Mouse (Mus musculus): ENCODE results near the gene Bpi.

Gene Bpi

DNA sequence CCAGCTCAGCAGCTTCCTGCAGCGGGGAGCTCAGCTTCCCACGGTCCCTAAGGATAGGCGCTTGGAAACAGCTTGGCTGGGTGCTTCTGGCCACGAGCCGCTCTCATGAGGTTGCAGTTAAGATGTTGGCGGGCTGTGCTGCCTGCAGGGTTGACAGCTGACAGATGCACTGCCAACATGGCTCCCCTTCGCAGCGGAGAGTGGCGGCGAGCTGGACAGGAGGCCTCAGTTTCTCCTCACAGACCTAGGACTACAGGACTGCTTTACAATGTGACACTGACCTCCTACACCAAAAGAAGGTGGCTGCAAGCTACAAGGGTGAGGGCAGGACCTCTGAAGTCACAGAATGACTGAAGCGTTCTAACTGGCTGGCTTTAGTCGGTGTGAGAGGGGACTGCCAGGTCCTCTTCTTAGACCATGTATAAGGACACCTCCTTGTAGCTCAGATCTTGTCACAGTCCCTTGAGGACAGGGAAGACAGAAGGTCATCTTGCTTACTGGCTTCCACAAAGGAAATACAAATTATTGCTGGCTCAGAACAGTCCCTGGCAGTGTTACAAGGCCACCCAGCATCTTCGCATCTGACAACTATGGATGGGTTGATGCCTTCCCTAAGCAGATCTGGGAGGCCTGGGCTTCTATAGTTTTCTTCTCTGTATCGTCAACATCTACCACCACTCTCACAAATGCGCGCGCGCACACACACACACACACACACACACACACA lies 15.6 kb upstream of the Bpi start:
- no peak for DNase-seq (ENCODE audit: inconsistent ontology term)

DNA sequence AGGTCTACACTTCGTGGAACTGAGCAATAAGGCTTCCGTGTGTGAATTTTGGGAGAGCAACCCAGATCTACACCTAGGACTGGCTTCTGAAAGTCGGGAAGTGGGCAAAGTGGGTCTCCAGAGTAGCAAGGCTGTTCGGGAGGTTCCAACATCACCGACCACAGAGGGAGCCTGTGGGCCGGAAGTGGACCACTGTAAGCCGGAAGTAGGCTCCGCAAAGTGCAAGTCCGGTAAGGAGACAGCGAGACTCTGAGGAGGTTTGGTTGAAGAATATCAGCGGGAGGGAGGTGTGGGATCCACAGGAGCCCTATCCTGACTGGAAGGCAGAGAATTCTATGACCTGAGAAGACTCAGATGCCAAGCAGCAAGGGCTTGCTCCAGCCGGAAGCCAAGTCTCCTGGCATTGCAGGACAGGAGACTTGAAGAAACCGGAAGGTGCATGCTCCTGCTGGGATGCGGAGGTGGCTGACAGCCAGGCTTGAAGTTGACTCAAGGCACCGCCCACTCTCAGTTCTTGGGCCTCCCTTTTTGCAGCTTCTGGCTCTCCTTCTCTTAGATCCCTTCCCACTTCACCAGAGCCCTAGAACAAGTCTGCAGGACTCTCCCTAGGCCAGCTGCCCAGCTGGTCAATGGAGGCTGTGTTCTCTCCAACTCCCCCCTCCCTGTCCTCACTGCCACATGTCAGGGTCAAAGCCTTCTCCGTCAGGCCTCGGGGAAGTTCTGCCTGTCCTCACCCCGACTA lies 14.6 kb upstream of the Bpi start:
- DNase-seq (ENCODE audit: inconsistent ontology term), result no peak

- no peak for DNase-seq (ENCODE audit: inconsistent ontology term)
Observed at GRCm38 (mm10) chr2:158245072-158245817, 12.6 kb upstream of the Bpi start.

- DNase-seq (ENCODE audit: inconsistent ontology term), result no peak
Observed at GRCm38 (mm10) chr2:158247852-158248251, 10.0 kb upstream of the Bpi start.

DNA sequence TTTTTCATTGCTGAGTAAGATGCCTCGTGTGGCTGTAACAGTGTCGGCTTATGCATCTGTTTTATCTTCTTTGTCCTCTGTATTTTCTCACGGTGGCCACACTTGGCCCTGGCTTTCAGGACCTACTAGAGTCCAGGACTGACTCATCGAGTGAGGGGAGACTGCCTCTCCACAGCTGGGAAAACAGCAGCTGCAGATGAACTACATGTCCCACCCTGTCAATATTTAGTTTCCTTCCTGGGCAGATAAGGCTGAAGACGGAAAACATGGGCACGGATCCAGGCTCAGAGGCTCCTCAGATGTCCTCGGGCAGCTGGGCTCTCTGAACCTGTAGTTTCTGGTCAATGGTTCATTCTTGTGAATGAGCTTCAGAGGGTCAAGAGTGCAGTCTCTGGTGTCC lies 9.6 kb upstream of the Bpi start:
- no peak for DNase-seq (ENCODE audit: inconsistent ontology term)

GRCm38 (mm10) chr2:158250558-158250957 lies 7.3 kb upstream of the Bpi start:
- no peak for DNase-seq (ENCODE audit: inconsistent ontology term)

DNA sequence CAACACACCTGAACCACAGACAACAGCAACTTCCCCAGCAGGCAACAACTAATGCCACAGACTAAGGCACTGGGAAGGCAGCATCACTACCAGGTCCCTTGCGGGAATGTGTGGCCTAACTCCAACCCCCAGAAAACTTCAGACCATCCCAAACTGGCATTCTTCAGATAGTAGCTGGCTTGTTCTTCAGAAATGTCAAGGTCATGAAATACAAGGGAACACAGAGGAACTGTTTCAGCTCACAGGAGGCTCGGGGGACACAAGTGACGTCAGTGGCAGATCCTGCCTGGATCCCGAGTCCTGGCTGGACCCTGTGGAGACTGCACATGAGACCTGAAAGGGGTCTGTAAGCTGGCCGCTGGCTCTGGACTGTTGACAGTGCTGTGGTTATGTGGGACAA lies 4.1 kb upstream of the Bpi start:
- peak; percentile 25 for DNase-seq (ENCODE audit: inconsistent ontology term)

DNA sequence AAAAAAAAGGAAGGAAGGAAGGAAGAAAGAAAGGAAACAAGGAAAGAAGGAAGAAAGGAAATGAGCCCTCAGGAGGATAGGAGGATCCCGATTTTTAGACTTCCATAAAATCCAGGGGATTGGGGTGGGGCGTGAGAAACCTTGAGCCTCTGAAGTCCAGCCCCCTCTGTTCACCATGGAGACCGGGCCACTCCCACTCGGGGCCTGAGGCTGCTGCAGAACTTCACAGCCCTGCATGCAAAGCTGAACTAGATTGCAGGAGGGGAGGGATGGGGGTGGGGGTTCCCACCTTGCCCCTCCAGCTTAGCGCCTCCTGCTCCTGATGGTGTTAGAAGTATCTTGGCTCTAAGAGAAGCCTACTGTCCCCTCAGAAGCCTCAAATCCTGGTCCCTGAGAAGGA lies 1.0 kb upstream of the Bpi start:
- DNase-seq (ENCODE audit: inconsistent ontology term), result no peak

DNA sequence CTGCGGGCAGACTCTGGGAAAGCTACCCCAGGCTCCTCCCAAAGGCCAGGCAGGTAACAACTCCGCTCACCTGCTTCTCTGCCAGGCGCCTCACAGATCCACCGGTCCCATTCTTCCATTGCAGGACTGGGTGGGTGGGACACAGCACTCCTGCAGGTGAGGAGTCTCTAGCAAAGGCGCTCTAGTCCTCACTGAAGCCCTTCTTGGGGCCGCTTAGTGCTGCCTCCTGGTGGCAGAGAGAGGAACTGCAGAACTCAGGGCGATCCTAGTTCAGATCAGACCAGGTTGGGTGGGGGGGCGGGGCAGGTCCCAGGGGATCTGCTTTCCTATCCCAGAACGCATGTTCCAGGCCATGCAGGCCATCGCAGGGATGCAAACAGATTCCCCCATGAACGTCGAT lies 887 bp downstream of the Bpi start:
- DNase-seq (ENCODE audit: inconsistent ontology term), result peak; percentile 27

DNA sequence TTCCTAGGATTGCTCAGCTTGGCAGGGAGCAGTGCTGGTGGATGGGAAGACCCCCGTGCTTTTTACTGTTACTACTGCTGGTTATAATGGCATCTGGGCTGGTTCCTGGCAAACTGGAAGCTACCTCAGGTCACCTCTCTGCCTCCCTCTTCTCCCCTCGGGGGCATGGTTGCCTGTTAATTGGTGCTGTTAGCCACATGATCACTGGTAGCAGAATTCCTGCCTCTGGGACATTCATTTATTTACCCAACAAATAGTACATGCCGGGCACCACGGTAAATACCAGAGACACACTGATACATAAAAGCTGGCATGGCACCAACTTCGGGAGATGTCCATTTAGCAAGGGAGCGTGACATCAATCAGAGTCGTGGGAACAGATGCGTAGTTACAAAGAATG lies 1.6 kb downstream of the Bpi start:
- DNase-seq (ENCODE audit: inconsistent ontology term), result no peak

DNA sequence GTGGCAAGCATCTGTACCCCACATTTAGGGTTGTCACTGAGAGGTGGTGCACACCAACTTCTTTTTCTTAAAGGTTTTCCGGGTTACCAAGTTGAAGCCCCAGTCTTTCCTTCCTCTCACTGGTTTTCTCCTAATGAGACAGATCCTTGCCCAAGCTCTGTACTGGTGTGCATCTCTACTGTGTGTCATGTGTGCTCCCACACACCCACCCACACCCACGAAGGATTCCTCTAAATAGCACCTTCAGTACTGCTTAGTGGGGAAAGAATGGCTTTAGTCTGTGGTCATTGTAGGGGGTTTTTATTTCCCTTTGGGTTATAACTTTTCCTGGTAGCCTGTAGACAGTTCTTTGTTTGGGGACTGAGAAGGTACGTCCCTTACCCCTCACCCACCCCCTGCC lies 7.0 kb downstream of the Bpi start:
- DNase-seq (ENCODE audit: inconsistent ontology term), result no peak

GRCm38 (mm10) chr2:158270017-158270416 lies 12.1 kb downstream of the Bpi start:
- no peak for DNase-seq (ENCODE audit: inconsistent ontology term)

GRCm38 (mm10) chr2:158273646-158274045 lies 15.8 kb downstream of the Bpi start:
- no peak for DNase-seq (ENCODE audit: inconsistent ontology term)

GRCm38 (mm10) chr2:158275349-158275748 lies 17.5 kb downstream of the Bpi start:
- DNase-seq (ENCODE audit: inconsistent ontology term), result no peak

- DNase-seq (ENCODE audit: inconsistent ontology term), result no peak
Observed at GRCm38 (mm10) chr2:158275811-158276210, 17.9 kb downstream of the Bpi start.

DNA sequence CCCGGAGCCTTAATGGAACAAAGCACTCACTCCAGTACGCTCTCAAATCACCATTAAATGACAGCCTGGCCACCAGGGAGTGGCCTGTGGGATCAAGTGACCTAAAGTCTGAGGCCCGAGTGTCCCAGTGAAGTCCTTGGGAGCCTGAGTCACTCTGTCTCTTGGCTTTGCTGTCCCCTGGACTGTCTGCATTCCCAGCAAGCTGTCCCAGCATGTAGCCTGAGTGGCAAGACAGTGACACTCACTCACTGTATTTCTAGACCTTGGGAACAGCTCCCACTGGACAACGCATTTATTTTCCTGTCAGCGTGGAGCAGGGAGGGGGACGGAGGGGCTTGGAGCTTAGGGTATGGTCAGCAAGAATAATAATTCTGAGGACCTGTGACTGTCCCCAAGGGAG lies 18.6 kb downstream of the Bpi start:
- DNase-seq (ENCODE audit: inconsistent ontology term), result no peak

DNA sequence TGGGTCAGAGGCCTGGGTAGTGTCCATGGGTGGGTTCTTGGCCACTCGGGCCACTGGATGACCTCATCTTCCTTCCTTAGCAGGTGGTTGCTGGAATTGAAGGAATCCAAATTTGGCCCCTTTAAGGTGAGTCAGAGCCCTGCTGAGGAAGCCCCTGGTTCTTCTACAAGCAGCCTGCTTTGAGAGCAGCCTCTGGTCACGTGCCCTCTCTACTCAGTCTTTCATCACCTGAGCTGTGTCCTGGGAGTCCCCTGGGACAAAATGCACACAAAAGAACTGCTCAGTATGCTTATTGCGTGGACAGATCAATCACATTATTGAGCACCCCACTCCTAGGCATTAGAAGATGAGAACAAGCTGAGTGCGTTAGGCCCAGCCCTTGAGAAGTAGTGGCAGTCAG lies 19.0 kb downstream of the Bpi start:
- DNase-seq (ENCODE audit: inconsistent ontology term), result no peak

GRCm38 (mm10) chr2:158279656-158280055 lies 21.8 kb downstream of the Bpi start:
- DNase-seq (ENCODE audit: inconsistent ontology term), result no peak

DNA sequence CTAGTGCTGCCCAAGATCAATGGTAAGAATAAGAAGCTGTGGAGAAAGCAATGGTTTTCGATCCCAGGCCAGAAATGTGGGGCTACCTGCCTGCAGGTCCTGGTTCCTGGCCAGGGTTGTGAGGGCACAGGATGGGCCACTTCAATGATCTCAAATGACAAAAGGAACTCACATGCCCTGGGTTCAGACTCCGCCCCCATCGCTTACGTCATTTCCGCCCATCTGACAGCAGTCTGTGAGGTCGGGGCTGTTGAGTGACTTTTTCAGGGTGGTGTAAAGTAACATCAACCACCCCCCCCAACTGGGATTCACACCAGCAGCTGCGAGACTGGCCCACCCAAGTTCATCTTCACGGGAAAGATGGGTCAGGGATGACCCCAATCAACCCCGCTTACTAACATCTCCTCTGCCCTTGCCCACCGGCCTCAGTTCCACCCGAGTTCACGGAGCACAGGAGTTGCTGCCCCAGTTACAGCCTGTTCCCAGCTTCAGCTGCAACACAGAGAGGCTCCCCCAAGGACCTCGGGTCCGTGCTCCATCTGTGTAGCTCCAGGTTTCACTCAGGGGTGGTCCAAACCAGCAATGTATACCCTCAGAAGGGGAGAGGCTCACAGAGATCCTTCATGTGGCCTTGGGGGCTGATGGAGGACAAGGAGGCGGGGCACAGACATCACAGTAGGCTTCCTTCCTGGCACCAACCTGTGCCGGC lies 23.8 kb downstream of the Bpi start:
- no peak for DNase-seq (ENCODE audit: inconsistent ontology term)

DNA sequence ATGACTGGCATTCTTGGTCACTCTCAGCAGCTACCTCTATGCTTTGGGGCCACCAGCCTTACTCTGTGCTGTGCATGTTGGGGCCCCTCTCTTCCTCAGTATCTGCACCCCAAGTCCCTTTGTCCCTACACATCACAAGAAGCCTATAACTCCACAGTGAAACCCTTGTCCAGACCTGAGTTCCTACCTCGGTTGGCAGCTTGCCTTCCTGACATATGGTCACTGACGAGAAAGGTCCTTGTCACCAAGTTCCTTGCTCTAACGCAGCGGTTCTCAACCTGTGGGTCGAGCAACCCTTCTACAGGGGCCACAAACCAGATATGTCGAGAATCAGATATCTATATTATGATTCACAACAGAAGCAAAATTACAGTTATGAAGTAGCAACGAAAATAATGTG lies 25.2 kb downstream of the Bpi start:
- no peak for DNase-seq (ENCODE audit: inconsistent ontology term)

DNA sequence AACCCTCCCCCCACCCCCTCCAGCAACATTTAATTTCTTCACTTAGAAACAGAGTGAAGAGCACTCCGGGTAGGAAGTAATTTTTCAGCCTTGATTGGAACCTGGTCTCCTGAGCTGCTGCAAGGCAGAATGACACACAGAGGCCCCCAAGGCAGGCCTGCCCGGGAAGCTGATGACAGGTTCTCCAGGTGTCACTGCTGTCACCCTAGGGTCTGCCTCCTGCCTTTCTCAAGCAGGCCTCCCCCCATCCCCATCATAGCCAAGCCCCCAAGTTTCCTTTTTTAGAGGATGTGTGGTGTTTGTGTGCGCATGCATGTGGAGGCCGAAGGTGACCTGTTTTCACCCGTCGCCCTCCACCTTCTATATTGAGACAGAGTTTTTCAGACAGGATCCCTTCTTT lies 25.9 kb downstream of the Bpi start:
- DNase-seq (ENCODE audit: inconsistent ontology term), result no peak

DNA sequence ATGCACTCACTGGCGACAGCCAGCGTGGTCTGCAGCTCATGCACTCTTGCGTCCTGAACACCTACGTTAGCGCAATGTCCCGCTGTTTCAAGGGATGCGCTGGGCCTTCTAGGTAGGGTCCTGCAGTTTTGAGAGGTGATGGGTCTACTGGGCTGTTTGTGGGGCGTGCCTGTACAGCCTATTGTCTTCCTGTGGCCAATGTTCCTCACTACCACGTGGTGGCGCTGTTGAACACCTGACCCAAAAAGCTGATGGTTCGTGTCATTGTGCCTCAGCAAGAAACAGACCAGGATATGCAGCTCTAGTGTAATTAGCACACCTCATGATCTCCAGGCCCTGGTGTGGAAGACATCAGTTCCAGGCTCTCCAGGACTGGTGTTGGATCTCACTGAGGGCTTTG lies 26.7 kb downstream of the Bpi start:
- peak; percentile 63 for DNase-seq (ENCODE audit: inconsistent ontology term)
